Mouse (Mus musculus) embryonic fibroblast, embryonic 13.5 days (primary cell): Measurements from ENCODE around the gene Cntnap1.

Source experiments
- CTCF ChIP-seq: IDR thresholded peaks from 2 replicates; pipeline ENCODE4 v1.5.1; 2011; ENCODE audit warnings: mild to moderate bottlenecking, control low read depth, low read length, moderate library complexity, borderline replicate concordance; ENCODE audit not compliant: insufficient read depth
- POLR2A ChIP-seq: IDR thresholded peaks from 2 replicates; pipeline ENCODE4 v1.6.1; 2011; ENCODE audit warnings: low read depth, mild to moderate bottlenecking, control low read depth, low read length, moderate library complexity

- TF ChIP-seq POLR2A (no peak), CTCF (no peak)
Measured at GRCm38 (mm10) chr11:101221306-101221986, 51.1 kb downstream of the Cntnap1 start.
